Mouse (Mus musculus) heart, adult 2 months (tissue): Measurements from ENCODE around the gene Fbxw8.

ENCODE experiments used
- CTCF ChIP-seq: fragments of 200-600 bp; IDR thresholded peaks from 2 replicates; pipeline ENCODE4 v1.8.1; 2022; ENCODE audit warnings: antibody characterized with exemption, mild to moderate bottlenecking, moderate library complexity
- EP300 ChIP-seq: fragments of 200-500 bp; IDR thresholded peaks from 2 replicates; pipeline ENCODE4 v1.6.1; 2011; ENCODE audit warnings: low read depth, low read length, control low read depth; ENCODE audit not compliant: insufficient read depth
- POLR2A ChIP-seq: fragments of 200-500 bp; IDR thresholded peaks from 2 replicates; pipeline ENCODE4 v1.6.1; 2011; ENCODE audit warnings: mild to moderate bottlenecking, low read depth, low read length, control low read depth; ENCODE audit not compliant: insufficient read depth

GRCm38 (mm10) chr5:118123096-118123495, 32.2 kb downstream of the Fbxw8 start:
- TF ChIP-seq POLR2A, result no peak
- no peak for TF ChIP-seq CTCF
- no peak for TF ChIP-seq EP300
